Mouse (Mus musculus): ENCODE results near the gene App.

DNA sequence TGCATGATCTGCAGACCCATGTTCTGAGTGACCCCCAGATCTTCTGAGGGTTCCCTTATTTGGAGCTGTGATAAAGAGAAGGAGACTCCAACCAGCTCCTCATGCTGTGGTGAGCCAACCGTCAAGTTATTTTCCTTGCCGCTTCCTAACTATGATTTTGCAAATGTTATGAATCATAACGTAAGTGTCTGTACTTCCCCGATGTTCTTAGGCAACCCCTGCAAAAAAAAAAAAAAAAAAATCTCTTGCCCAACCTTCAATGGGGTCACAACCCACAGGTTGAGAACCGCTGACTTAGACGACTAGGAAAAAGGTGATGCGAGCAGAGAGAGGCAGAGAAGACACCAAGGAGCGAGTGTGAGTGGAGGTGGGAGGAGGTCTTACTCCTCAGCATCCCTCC is 21.1 kb downstream of the App start:
- TF ChIP-seq CTCF (IDR thresholded peaks at IDR 0.05; ENCODE audit: borderline replicate concordance, control insufficient read depth, extremely low read depth, insufficient read depth, low read length, poor library complexity), result no peak
- no peak for TF ChIP-seq POLR2A (IDR thresholded peaks at IDR 0.05; ENCODE audit: control insufficient read depth, extremely low read depth, insufficient read depth, low read length, poor library complexity)

Data from thymus, adult 2 months (tissue).